Comparison of ENCODE assay signal across 21 mouse cellular contexts in the genomic region with DNA sequence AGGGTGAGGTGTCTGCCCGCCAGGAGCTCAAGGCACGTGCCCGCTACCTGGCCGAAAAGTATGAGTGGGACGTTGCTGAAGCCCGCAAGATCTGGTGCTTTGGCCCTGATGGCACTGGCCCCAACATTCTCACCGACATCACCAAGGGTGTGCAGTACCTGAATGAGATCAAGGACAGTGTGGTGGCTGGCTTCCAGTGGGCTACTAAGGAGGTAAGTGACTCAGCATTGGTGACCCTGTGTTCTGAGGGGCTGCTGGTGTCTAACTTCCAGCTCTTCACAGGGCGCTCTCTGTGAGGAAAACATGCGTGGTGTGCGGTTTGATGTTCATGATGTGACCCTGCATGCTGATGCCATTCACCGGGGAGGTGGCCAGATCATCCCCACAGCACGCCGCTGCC. TPM values are rescaled to one million over a fixed set of nuclear protein-coding genes. Genes with fewer than 3 reads are reported as not detected.
DNase-seq lines count a peak whose midpoint lies in the region; ATAC-seq and TF ChIP-seq lines count a peak whose summit lies in the region.
"Had no signal": no experiment of that assay in that cellular context is flagged by ENCODE, and none has a peak within 500 bp of the region (broad histone marks: within the 10 kb centered on the region; RNA-seq: fewer than 3 reads in every experiment).

No protein-coding gene starts in this region.

- peaks cover 76% of the 10 kb centered on the region for H3K4me1 ChIP-seq in forebrain, embryonic 10.5 days
- H3K4me1 ChIP-seq in forebrain, embryonic 15.5 days = peaks cover 49% of the 10 kb centered on the region
- peaks cover 30% of the 10 kb centered on the region for H3K4me1 ChIP-seq in liver, embryonic 11.5 days (replicated peaks; ENCODE audit: control insufficient read depth, insufficient read depth, low read length)
- peaks cover 18% of the 10 kb centered on the region for H3K4me1 ChIP-seq in liver, postnatal 0 days (ENCODE audit: insufficient read depth)
- peaks cover 71% of the 10 kb centered on the region for H3K4me1 ChIP-seq in G1E (ENCODE audit: insufficient read depth, low read depth, low read length)
- H3K4me1 ChIP-seq in liver, embryonic 16.5 days (ENCODE audit: control insufficient read depth, low read depth, low read length) = peaks cover 31% of the 10 kb centered on the region

- TF ChIP-seq CTCF in liver, postnatal 0 days (IDR thresholded peaks at IDR 0.05; ENCODE audit: low read depth) = no peak
- TF ChIP-seq CTCF in G1E (IDR thresholded peaks at IDR 0.05; ENCODE audit: low read depth, low read length) = no peak

- ATAC-seq in forebrain, embryonic 15.5 days (replicated peaks) = no peak
- ATAC-seq in liver, embryonic 11.5 days (replicated peaks; ENCODE audit: low FRiP score) = no peak
- ATAC-seq in liver, postnatal 0 days = no peak
- no peak for ATAC-seq in G1E (ENCODE audit: extremely low read depth, insufficient number of reproducible peaks, low FRiP score, poor library complexity, severe bottlenecking)
- no peak for ATAC-seq in liver, embryonic 16.5 days (ENCODE audit: low read depth)
- ATAC-seq: hindbrain, embryonic 16.5 days had no signal

- H3K9me3 ChIP-seq in forebrain, embryonic 10.5 days = no peaks in the 10 kb centered on the region
- H3K9me3 ChIP-seq in forebrain, embryonic 15.5 days = no peaks in the 10 kb centered on the region
- no peaks in the 10 kb centered on the region for H3K9me3 ChIP-seq in liver, embryonic 11.5 days (ENCODE audit: control insufficient read depth, low read length)
- H3K9me3 ChIP-seq in liver, postnatal 0 days (ENCODE audit: low read length) = no peaks in the 10 kb centered on the region
- no peaks in the 10 kb centered on the region for H3K9me3 ChIP-seq in G1E (replicated peaks)
- no peaks in the 10 kb centered on the region for H3K9me3 ChIP-seq in liver, embryonic 16.5 days (replicated peaks; ENCODE audit: control insufficient read depth, low read length)
- H3K9me3 ChIP-seq: embryonic facial prominence, embryonic 13.5 days; stomach, embryonic 15.5 days had no signal

- H3K4me3 ChIP-seq in forebrain, embryonic 10.5 days = peak overlapping the region; percentile 76; the same call in 1 of the 2 replicates
- no peak overlapping the region for H3K4me3 ChIP-seq in forebrain, embryonic 15.5 days
- 0 out of 2 replicates have a peak overlapping the region, but pooled peaks have one; percentile 7 for H3K4me3 ChIP-seq in liver, embryonic 11.5 days (ENCODE audit: low read depth, low read length)
- no peak overlapping the region for H3K4me3 ChIP-seq in liver, postnatal 0 days (ENCODE audit: low read depth, low read length)
- peak overlapping the region; percentile 60; the same call in 1 of the 2 replicates for H3K4me3 ChIP-seq in G1E (ENCODE audit: low read depth, low read length)
- H3K4me3 ChIP-seq in liver, embryonic 16.5 days (ENCODE audit: low read depth, low read length) = no peak overlapping the region
- H3K4me3 ChIP-seq: embryonic facial prominence, embryonic 13.5 days; stomach, embryonic 15.5 days had no signal

- WGBS in forebrain, embryonic 10.5 days = 90% methylated on average over 13 of the region's 13 CpGs
- 88% methylated on average over 13 of the region's 13 CpGs for WGBS in forebrain, embryonic 15.5 days
- 92% methylated on average over 13 of the region's 13 CpGs for WGBS in liver, embryonic 11.5 days
- 93% methylated on average over 13 of the region's 13 CpGs for WGBS in liver, postnatal 0 days (ENCODE audit: insufficient replicate concordance)
- WGBS in liver, embryonic 16.5 days (ENCODE audit: insufficient replicate concordance) = 91% methylated on average over 13 of the region's 13 CpGs

- TF ChIP-seq EP300 in liver, postnatal 0 days (IDR thresholded peaks at IDR 0.05; ENCODE audit: low read depth) = no peak

- H3K27ac ChIP-seq in forebrain, embryonic 10.5 days = no peak overlapping the region
- H3K27ac ChIP-seq in forebrain, embryonic 15.5 days (replicated peaks) = no peak overlapping the region
- no peak overlapping the region; the same call in 1 of the 2 replicates for H3K27ac ChIP-seq in liver, embryonic 11.5 days (ENCODE audit: low read depth, low read length)
- H3K27ac ChIP-seq in liver, postnatal 0 days (ENCODE audit: low read depth) = no peak overlapping the region
- 0 out of 2 replicates have a peak overlapping the region, but pooled peaks have one; percentile 14 for H3K27ac ChIP-seq in liver, embryonic 16.5 days (ENCODE audit: low read length)

- peaks cover 78% of the 10 kb centered on the region for H3K36me3 ChIP-seq in forebrain, embryonic 10.5 days (replicated peaks)
- peaks cover 63% of the 10 kb centered on the region for H3K36me3 ChIP-seq in forebrain, embryonic 15.5 days
- H3K36me3 ChIP-seq in liver, embryonic 11.5 days (ENCODE audit: control insufficient read depth, insufficient read depth, low read length) = peaks cover 55% of the 10 kb centered on the region
- H3K36me3 ChIP-seq in liver, postnatal 0 days (replicated peaks; ENCODE audit: insufficient read depth, low read length) = peaks cover 56% of the 10 kb centered on the region
- peaks cover 83% of the 10 kb centered on the region for H3K36me3 ChIP-seq in G1E (replicated peaks)
- peaks cover 51% of the 10 kb centered on the region for H3K36me3 ChIP-seq in liver, embryonic 16.5 days (ENCODE audit: control insufficient read depth, insufficient read depth)

- no peak overlapping the region for H3K4me2 ChIP-seq in forebrain, embryonic 15.5 days (replicated peaks)
- H3K4me2 ChIP-seq in liver, embryonic 11.5 days = no peak overlapping the region
- H3K4me2 ChIP-seq in liver, postnatal 0 days (ENCODE audit: low read depth, low read length) = no peak overlapping the region
- no peak overlapping the region for H3K4me2 ChIP-seq in liver, embryonic 16.5 days (ENCODE audit: low read depth, low read length)
- H3K4me2 ChIP-seq: embryonic facial prominence, embryonic 13.5 days; lung, embryonic 14.5 days; stomach, embryonic 15.5 days had no signal

- H3K27me3 ChIP-seq in forebrain, embryonic 10.5 days (ENCODE audit: poor library complexity, severe bottlenecking) = no peaks in the 10 kb centered on the region
- H3K27me3 ChIP-seq in forebrain, embryonic 15.5 days = no peaks in the 10 kb centered on the region
- H3K27me3 ChIP-seq in liver, embryonic 11.5 days (replicated peaks; ENCODE audit: control insufficient read depth, insufficient read depth, low read length) = no peaks in the 10 kb centered on the region
- H3K27me3 ChIP-seq in liver, postnatal 0 days (ENCODE audit: insufficient read depth, low read length) = no peaks in the 10 kb centered on the region
- H3K27me3 ChIP-seq in G1E (ENCODE audit: insufficient read depth, low read length) = no peaks in the 10 kb centered on the region
- no peaks in the 10 kb centered on the region for H3K27me3 ChIP-seq in liver, embryonic 16.5 days (ENCODE audit: control insufficient read depth, insufficient read depth, low read depth, low read length)
- H3K27me3 ChIP-seq: embryonic facial prominence, embryonic 13.5 days; stomach, embryonic 15.5 days had no signal

- no peak for DNase-seq in forebrain, embryonic 10.5 days (ENCODE audit: extremely low spot score, low spot score)
- DNase-seq in liver, embryonic 11.5 days (ENCODE audit: low spot score) = no peak
- no peak for DNase-seq in liver, postnatal 0 days
- DNase-seq in G1E (ENCODE audit: low spot score) = no peak
- DNase-seq in adrenal gland, postnatal 36 days = no peak
- DNase-seq: adrenal gland, postnatal 25 days; heart, postnatal 10 days; kidney, adult 9 months; kidney, postnatal 4 days; lung, embryonic 14.5 days had no signal

- no peak overlapping the region for H3K9ac ChIP-seq in forebrain, embryonic 15.5 days (replicated peaks)
- H3K9ac ChIP-seq in liver, embryonic 11.5 days (ENCODE audit: low read depth, low read length) = no peak overlapping the region
- no peak overlapping the region for H3K9ac ChIP-seq in liver, postnatal 0 days (replicated peaks)
- H3K9ac ChIP-seq in liver, embryonic 16.5 days (ENCODE audit: low read depth, low read length) = no peak overlapping the region
- H3K9ac ChIP-seq: embryonic facial prominence, embryonic 13.5 days; lung, embryonic 14.5 days; stomach, embryonic 15.5 days had no signal

RNA-seq across cellular contexts. Expression of gene Dapk3, which starts 1.9 kb away (rescaled TPM):
- polyA plus RNA-seq in forebrain, embryonic 10.5 days (2016; fragmentation: Nextera tagmentation; extraction: Ambion mirVana) = 41.6 and 44.9 TPM in 2 replicates
- 56.8 and 61.3 TPM in 2 replicates for polyA plus RNA-seq in forebrain, embryonic 15.5 days (2015; fragmentation: Nextera tagmentation; extraction: Ambion mirVana)
- 44.5 and 45.6 TPM in 2 replicates for polyA plus RNA-seq in liver, embryonic 11.5 days (2014; fragmentation: Nextera tagmentation; extraction: Ambion mirVana)
- 15.3 and 17.2 TPM in 2 replicates for polyA plus RNA-seq in liver, postnatal 0 days (2015; fragmentation: Nextera tagmentation; extraction: Ambion mirVana)
- total RNA-seq in G1E (2014; fragmentation: Nextera tagmentation) (34.2 and 43.3 TPM in 2 replicates), G1E (2017) (39.3 and 40.8 TPM in 2 replicates)
- 69.8 and 96.7 TPM in 2 replicates for polyA plus RNA-seq in G1E (2012)
- 11.0 and 12.2 TPM in 2 replicates for polyA plus RNA-seq in liver, embryonic 16.5 days (2015; fragmentation: Nextera tagmentation; extraction: Ambion mirVana)
- 10 to 100 TPM; 77.1 to 78.2 TPM for total RNA-seq in adrenal gland, postnatal 36 days (2021)

RNA-seq across cellular contexts. Expression of gene 4930442H23Rik, which starts 2.7 kb away (rescaled TPM):
- polyA plus RNA-seq in forebrain, embryonic 10.5 days (2016; fragmentation: Nextera tagmentation; extraction: Ambion mirVana) = not detected in 2 replicates
- 0.14 and 0.19 TPM in 2 replicates for polyA plus RNA-seq in forebrain, embryonic 15.5 days (2015; fragmentation: Nextera tagmentation; extraction: Ambion mirVana)
- polyA plus RNA-seq in liver, embryonic 11.5 days (2014; fragmentation: Nextera tagmentation; extraction: Ambion mirVana) = not detected in 2 replicates
- polyA plus RNA-seq in liver, postnatal 0 days (2015; fragmentation: Nextera tagmentation; extraction: Ambion mirVana) = not detected in 2 replicates
- total RNA-seq in G1E (2014; fragmentation: Nextera tagmentation) (not detected in 2 replicates), G1E (2017) (not detected in 2 replicates)
- polyA plus RNA-seq in G1E (2012) = not detected in 2 replicates
- polyA plus RNA-seq in liver, embryonic 16.5 days (2015; fragmentation: Nextera tagmentation; extraction: Ambion mirVana) = not detected in 2 replicates
- total RNA-seq in adrenal gland, postnatal 36 days (2021) = not detected
- total RNA-seq: adrenal gland, postnatal 25 days; common myeloid progenitor, adult 5-6 weeks; granulocyte monocyte progenitor cell, adult 5-6 weeks; heart, postnatal 10 days; layer of hippocampus, postnatal 14 days; left cerebral cortex, postnatal 25 days; monocyte, adult 5-6 weeks had no signal
- polyA plus RNA-seq: embryonic facial prominence, embryonic 13.5 days; forebrain, embryonic 11.5 days; hindbrain, embryonic 16.5 days; lung, embryonic 14.5 days; stomach, embryonic 15.5 days had no signal

RNA-seq across cellular contexts. Expression of gene Eef2, which starts 4.5 kb away (rescaled TPM):
- polyA plus RNA-seq in forebrain, embryonic 10.5 days (2016; fragmentation: Nextera tagmentation; extraction: Ambion mirVana) = 596 and 599 TPM in 2 replicates
- polyA plus RNA-seq in forebrain, embryonic 15.5 days (2015; fragmentation: Nextera tagmentation; extraction: Ambion mirVana) = 633 and 637 TPM in 2 replicates
- 626 and 647 TPM in 2 replicates for polyA plus RNA-seq in liver, embryonic 11.5 days (2014; fragmentation: Nextera tagmentation; extraction: Ambion mirVana)
- polyA plus RNA-seq in liver, postnatal 0 days (2015; fragmentation: Nextera tagmentation; extraction: Ambion mirVana) = 310 and 313 TPM in 2 replicates
- total RNA-seq in G1E (2014; fragmentation: Nextera tagmentation) = 1,577 and 1,715 TPM in 2 replicates
- 1,676 and 1,695 TPM in 2 replicates for total RNA-seq in G1E (2017)
- 2,355 and 3,878 TPM in 2 replicates for polyA plus RNA-seq in G1E (2012)
- polyA plus RNA-seq in liver, embryonic 16.5 days (2015; fragmentation: Nextera tagmentation; extraction: Ambion mirVana) = 266 and 282 TPM in 2 replicates
- 1,000 to 10,000 TPM; 1,540 to 1,602 TPM for total RNA-seq in adrenal gland, postnatal 36 days (2021)

RNA-seq across cellular contexts. Expression of gene Pias4, which starts 13.2 kb away (rescaled TPM):
- 56.2 and 58.7 TPM in 2 replicates for polyA plus RNA-seq in forebrain, embryonic 10.5 days (2016; fragmentation: Nextera tagmentation; extraction: Ambion mirVana)
- polyA plus RNA-seq in forebrain, embryonic 15.5 days (2015; fragmentation: Nextera tagmentation; extraction: Ambion mirVana) = 54.9 and 57.8 TPM in 2 replicates
- polyA plus RNA-seq in liver, embryonic 11.5 days (2014; fragmentation: Nextera tagmentation; extraction: Ambion mirVana) = 41.2 and 50.9 TPM in 2 replicates
- polyA plus RNA-seq in liver, postnatal 0 days (2015; fragmentation: Nextera tagmentation; extraction: Ambion mirVana) = 14.6 and 16.1 TPM in 2 replicates
- total RNA-seq in G1E (2014; fragmentation: Nextera tagmentation) (28.6 and 34.4 TPM in 2 replicates), G1E (2017) (21.2 and 24.8 TPM in 2 replicates)
- polyA plus RNA-seq in G1E (2012) = 62.7 and 70.5 TPM in 2 replicates
- polyA plus RNA-seq in liver, embryonic 16.5 days (2015; fragmentation: Nextera tagmentation; extraction: Ambion mirVana) = 21.8 and 22.1 TPM in 2 replicates
- 10 to 100 TPM; 26.7 to 28.2 TPM for total RNA-seq in adrenal gland, postnatal 36 days (2021)

RNA-seq across cellular contexts. Expression of gene Nmrk2, which starts 20.9 kb away (rescaled TPM):
- not detected in 2 replicates for polyA plus RNA-seq in forebrain, embryonic 10.5 days (2016; fragmentation: Nextera tagmentation; extraction: Ambion mirVana)
- 0.11 TPM in 1 of 2 replicates, not detected in the other for polyA plus RNA-seq in forebrain, embryonic 15.5 days (2015; fragmentation: Nextera tagmentation; extraction: Ambion mirVana)
- polyA plus RNA-seq in liver, embryonic 11.5 days (2014; fragmentation: Nextera tagmentation; extraction: Ambion mirVana) = not detected in 2 replicates
- polyA plus RNA-seq in liver, postnatal 0 days (2015; fragmentation: Nextera tagmentation; extraction: Ambion mirVana) = not detected in 2 replicates
- not detected in 2 replicates for total RNA-seq in G1E (2014; fragmentation: Nextera tagmentation)
- total RNA-seq in G1E (2017) = not detected in 2 replicates
- polyA plus RNA-seq in G1E (2012) = not detected in 2 replicates
- 0.05 TPM in 1 of 2 replicates, not detected in the other for polyA plus RNA-seq in liver, embryonic 16.5 days (2015; fragmentation: Nextera tagmentation; extraction: Ambion mirVana)
- total RNA-seq in adrenal gland, postnatal 36 days (2021) = not detected
- total RNA-seq: adrenal gland, postnatal 25 days; common myeloid progenitor, adult 5-6 weeks; granulocyte monocyte progenitor cell, adult 5-6 weeks; monocyte, adult 5-6 weeks had no signal
- polyA plus RNA-seq: embryonic facial prominence, embryonic 13.5 days; forebrain, embryonic 11.5 days; lung, embryonic 14.5 days had no signal

Comparison
In these comparisons a context has a peak if more than half of its experiments do, and no peak if none do; other contexts are left out.
1. H3K4me3 ChIP-seq: peak in forebrain, embryonic 10.5 days (single experiment), liver, embryonic 11.5 days (single experiment) and G1E (single experiment); none in forebrain, embryonic 15.5 days (single experiment), liver, postnatal 0 days (single experiment) and liver, embryonic 16.5 days (single experiment).